Mouse (Mus musculus) liver, adult 2 months (tissue): ENCODE results near the gene Wwox.

Experiments used
- CTCF ChIP-seq: fragments of 200-500 bp; IDR thresholded peaks from 2 replicates; pipeline ENCODE4 v1.5.1; 2011; ENCODE audit warnings: low read depth, low read length, control low read depth
- POLR2A ChIP-seq: fragments of 200-500 bp; IDR thresholded peaks from 2 replicates; pipeline ENCODE4 v1.6.1; 2011; ENCODE audit warnings: low read length, control low read depth; ENCODE audit not compliant: insufficient read depth; ENCODE audit errors: extremely low read depth

GRCm38 (mm10) chr8:114816949-114817348, 377.5 kb downstream of the Wwox start:
- TF ChIP-seq POLR2A (no peak), CTCF (no peak)
